Mouse (Mus musculus): ENCODE results near the gene Kitl.

Kitl gene

DNA sequence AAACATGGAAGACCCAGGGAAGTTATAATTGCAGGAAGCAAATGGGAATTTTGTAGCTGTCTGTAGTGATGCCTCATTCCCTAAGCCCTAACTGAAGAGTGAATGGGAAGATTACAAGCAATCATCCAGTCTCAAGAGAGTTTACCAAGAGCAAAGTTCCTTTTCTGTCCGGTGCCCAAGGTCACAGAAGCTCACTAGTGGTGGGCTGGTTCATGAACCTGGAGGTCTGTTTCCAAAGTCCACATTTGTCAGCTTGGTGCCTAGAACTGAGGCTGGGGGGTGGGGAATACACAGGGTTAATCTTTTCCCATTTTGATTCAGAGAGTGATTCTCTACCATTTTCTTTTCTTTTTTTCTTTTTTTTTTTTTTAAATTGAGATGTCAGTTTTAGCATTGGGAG is 11.3 kb downstream of the Kitl start:
- DNase-seq (ENCODE audit: extremely low spot score): no peak

DNA sequence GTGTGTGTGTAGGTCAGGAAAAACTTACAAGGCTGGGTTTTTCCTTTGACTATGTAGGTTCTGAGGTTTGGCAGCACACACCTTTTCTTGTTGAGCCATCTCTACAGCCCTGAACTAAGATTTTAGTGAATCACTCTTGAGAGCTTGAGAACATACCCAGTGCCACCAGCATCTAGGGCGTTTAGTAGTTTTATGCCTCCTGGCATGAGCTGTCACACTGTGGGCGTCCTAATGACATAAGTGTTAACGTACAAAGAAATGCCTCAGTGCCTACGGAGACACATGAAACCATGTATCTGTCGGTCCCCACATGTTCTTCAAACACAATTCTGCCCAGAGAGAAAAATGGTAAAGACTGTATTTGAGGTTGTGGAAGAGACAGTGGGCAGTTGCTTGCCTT is 15.0 kb downstream of the Kitl start:
- no peak for DNase-seq (ENCODE audit: extremely low spot score)

DNA sequence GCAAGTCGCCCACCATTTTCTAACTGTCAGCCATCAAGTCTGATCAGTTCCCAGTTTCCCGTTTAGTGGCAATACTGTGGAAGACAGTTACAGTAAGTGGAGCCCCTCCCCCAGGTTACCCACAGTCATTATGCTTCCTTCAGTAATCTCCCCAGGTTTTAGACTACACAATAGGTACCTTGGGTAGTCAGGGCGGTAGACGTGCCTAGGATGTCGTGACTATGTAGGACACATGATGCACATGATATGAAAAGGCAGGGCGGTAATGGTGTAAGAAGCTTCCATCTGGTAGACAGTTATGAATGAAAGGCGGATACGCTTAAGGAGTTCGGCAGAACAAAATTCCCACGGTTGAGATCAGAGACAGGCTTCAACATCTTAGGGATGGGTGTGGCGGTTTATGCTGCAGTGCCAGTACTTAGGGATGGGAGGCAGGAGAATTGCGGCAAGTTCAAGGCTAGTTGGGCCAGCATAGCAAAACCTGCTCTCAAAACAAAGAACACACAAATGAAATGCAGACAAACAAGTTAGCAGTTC is 15.6 kb downstream of the Kitl start:
- no peak for DNase-seq (ENCODE audit: extremely low spot score)

DNA sequence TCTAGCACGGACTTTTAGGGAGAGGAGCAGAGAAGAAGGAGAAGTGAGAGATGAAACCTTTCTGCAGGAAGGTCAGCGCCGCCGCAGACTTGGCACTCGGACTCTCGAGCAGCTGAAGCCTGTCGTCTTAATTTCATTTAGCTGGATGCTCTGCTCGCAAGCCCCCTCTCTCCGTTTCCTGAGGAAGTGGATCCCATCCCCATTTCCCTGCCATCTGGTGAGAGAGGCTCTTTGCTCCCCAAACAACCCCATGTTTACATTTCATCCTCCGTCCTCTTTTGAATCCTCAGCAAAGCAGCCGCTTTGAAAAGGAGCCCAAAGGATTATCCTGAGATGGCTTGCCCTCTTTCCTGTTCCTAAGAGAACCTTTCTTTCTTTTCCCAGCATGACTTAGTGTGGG is 16.2 kb downstream of the Kitl start:
- no peak for DNase-seq (ENCODE audit: extremely low spot score)

DNA sequence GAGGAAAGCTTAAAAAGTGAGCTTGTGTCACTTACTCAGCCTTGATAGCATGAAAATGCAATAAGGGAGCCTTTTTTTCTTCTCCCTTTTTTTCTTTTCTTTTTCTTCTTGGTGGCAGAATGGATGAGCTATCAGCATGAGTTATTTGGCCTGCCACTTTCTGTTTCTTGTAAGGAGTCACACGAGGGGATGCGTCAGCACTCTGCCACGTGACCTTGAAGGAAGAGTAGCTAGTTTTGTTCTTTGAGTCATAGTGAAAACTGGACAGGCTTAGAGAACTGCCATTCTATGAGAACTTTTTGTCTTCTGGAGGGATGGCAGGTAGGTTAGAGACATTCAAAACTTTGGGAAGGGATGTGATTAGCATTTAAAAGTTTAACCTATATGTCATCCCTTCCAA is 17.1 kb downstream of the Kitl start:
- DNase-seq (ENCODE audit: extremely low spot score): no peak

DNA sequence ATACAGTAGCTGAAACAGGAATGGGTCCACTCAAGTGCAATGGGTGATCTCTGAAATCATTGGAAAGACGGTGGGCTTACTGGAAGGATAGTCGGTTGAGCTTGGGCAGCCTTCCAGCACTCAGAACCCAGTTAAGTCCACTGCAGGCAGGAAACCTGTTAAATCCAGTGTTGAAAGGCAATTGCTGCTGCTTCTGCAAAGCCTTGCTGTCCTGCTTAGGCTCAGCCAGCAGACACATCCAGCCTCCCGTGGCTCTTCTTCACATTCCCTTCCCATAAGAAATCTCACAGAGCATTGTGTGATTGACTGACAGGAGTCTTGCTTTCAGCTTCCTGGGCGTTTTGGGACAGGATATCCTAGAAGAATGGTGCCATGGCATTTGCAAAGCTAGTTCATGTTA is 20.6 kb downstream of the Kitl start:
- DNase-seq (ENCODE audit: extremely low spot score): no peak

DNA sequence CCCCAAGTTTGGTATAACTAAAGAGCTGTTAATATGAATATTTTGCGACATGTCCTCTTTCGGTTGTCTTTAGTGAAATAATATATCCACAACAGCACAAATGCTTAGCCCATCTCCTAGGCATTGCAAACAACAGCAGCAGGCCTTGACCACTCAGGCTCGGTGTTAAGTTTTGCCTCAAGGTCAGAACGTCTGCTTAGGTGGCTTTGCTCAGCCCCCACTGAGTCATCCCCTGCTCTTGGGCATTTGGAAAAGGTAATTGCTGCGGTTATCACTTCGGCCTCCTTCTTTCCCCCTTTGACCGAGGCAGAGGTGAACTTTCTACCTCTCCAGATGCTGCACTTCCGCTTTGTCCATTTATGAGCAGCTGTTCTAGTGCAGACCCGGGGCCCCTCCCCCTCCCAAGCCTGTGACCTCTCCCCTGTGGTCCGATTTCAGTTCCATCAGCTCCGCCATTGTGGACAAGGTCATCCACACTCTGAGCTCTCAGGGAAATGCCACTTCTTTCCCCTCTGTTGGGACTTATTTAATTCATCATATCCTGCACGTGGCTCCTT is 23.0 kb downstream of the Kitl start:
- no peak for DNase-seq (ENCODE audit: extremely low spot score)

DNA sequence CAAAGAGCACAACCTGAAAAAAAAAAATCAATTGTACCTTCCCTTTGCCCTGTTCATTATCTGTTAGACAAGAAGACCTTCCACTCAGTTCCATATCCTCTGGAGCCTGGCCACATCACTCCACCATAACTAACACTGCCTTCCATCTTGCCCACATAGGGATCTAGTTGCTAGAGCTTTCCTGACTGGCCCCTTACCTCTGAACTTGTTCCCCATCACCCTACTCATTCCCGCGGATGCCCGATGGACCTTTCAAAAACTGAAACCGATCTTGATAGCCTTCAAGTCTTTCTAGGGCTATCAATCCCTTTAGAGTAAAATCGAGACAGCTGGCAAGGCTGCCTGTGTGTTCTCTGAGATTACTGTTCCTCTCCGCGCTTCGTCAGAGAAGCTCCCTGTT is 23.6 kb downstream of the Kitl start:
- no peak for DNase-seq (ENCODE audit: extremely low spot score)

DNA sequence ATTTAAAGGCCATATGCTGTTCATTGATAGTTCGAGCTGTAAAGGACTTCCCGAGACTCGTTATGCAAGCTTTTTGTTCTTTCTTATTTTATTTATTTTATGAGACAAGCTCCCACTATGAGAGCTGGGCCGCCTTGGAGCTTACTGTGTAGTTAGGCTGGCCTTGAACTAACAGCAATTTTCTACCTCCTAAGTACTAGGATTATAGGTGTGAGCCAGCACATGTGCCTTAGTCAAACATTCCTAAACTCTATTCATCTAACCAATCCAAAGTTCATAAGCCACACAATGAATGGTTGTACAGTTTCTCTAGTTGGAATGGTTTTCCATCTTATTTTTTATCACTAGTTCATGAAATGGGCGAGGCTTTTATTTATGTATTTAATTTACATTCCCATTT is 28.3 kb downstream of the Kitl start:
- no peak for DNase-seq (ENCODE audit: extremely low spot score)

DNA sequence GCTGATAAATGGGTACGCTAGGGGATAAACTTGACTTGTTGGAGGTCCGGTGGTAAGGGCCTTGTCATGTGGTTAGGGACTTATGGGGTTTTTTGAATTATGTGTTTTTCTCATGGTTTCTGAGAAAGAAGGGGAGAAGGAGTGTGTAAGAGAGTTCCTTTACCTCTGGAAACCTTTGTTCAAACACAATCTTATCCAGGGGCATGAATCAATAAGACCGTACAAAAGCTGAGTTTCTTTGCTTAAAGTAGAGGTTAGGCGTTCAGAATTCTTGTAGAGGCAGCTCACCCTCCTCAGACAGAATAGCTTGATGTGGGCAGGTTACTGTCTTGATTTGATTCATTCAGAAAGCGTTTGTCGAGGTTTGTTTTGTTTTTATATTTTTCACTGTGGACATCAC is 28.7 kb downstream of the Kitl start:
- DNase-seq (ENCODE audit: extremely low spot score): no peak

DNA sequence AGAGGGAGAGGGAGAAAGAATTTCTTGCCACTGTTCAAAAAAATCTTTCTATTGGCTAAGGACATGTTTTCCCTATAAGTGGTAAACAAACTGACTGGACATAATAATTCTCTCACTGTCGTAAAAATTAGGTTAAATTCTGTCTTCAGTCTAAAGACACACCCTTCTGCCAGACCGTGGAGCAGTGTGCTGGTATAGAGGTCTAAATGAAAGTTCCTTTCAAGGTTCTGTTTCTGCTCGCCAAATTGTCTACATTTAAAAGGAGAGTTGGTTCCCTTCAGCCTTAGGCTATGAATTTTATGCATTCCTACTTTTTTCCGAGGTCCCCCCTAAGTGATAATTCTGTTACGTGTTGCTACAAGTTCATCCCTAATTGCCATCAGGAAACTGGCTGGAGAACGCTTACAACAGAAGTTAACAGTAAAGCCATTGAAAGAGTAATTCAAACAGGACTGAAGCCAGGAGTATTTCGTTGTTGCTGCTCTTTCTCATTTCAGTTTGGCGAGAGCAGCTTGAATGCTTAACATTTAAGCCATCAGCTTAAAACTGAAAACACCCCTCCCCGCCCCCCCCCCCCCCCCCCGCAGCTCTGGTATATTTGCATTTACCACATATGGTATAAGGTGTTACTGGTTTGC is 35.8 kb downstream of the Kitl start:
- no peak for DNase-seq (ENCODE audit: extremely low spot score)

DNA sequence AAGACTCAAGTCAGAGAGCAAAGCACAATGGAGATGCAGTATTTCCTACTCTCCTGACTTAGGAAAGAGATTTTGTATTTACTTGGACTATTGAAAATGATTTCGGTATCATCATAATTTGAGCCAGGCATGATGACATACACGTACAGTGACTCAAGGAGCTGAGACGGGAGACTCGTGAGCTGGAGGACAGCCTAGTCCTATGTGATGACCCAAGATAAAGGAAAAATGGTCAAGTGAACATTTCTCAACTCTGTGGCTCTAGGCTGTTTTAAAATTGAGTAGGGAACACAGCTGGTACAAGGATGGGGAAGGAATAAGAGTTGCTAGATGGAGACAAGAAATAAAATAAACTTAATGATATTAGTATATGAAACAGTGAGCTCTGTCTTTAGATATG is 37.0 kb downstream of the Kitl start:
- no peak for DNase-seq (ENCODE audit: extremely low spot score)

DNA sequence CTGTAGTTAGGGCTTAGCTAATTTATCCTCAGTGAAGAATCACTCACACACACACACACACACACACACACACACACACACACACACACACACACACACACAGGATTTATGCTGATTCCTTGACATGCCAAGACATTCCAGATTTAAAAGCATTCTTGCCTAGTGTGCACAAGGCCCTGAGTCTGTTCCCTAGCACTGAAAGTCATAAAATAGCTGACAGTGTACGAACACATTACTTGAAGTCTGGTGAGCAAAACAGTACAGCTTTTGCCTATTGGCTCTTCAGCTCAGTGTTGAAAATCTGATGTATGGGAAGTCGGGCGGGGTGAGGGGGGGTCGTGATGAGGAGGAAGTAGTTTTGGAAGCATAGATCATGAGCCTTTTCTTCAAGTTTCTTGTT is 37.5 kb downstream of the Kitl start:
- DNase-seq (ENCODE audit: extremely low spot score): no peak

DNA sequence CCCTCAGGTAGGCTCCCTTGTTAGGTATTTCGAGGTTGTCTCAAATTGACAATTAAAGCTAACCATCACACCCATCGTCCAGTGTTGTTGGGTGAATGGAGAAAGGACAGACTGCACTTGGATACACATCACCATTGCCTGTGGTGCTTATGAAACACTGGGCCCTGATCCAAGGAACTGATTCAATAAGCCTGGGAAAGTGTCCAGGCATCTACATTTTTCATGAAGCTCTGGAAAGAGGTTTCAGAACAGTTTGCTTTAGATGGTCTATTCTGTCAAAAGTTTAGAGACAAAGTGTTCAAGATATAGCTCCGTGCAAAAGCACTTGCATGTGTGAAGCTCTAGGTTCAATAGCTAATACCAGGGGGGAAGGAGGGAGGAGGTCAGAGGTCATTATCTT is 38.6 kb downstream of the Kitl start:
- DNase-seq (ENCODE audit: extremely low spot score): no peak

DNA sequence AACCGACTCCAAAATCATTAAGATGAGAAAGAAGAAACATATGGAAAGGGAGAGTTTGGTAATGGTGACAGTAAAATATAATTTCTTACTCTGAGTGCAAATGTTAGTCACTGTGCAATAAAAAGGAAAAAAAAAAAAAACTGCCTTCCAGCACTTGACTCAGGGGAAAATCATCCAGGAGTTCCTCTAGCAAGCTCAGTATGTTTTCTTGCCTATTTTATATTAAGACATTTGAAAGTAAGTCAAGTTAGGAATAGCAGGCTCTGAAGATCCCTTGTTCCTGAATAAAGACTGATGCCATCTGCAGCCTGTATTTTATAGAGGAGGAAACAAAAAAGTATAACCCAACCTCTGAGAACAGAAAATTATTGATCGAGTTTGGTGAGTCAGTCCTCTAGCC is 39.7 kb downstream of the Kitl start:
- no peak for DNase-seq (ENCODE audit: extremely low spot score)

DNA sequence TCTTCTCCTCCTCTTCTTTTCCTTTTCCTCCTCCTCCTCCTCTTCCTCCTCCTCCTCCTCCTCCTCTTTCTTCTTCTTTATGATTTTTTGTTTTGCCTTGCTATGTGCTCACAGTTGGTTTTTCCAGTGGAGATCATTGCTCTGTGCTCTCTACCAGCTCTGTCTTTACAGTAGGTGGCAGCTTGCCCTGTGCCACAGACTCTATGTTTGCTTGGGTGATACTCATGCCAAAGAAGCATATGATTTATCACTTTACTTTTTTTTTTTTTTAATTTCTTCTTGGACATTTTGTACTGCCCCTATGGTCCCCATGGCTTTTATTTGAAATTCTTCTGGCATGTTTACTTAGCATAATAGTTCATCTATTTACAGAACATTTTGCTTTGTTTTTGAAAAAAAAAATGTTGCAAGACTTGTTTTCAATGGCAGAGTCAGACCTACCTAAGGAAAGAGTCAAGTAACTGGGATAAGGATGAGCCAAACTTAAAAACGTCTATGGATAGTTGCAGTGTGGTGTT is 41.7 kb downstream of the Kitl start:
- DNase-seq (ENCODE audit: extremely low spot score): no peak

DNA sequence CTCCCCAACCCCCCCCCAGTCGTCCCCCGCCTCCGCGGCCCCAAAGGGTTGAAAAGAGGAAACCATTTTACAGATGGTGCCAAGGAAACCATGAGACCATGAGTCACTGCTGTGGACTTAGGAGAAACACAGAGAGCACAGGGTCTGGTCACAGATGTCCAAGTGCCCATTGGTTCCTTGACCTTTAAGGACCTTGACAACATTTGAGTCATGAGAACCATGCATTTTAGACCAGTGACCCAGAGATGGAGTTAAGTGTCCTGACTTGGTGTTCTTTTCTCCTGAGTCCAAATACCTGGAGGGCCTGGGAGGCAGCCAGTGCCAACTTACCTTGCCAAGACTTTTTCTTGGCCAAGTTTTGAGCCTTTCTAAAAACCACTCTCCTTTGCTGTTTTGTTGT is 43.9 kb downstream of the Kitl start:
- DNase-seq (ENCODE audit: extremely low spot score): no peak

DNA sequence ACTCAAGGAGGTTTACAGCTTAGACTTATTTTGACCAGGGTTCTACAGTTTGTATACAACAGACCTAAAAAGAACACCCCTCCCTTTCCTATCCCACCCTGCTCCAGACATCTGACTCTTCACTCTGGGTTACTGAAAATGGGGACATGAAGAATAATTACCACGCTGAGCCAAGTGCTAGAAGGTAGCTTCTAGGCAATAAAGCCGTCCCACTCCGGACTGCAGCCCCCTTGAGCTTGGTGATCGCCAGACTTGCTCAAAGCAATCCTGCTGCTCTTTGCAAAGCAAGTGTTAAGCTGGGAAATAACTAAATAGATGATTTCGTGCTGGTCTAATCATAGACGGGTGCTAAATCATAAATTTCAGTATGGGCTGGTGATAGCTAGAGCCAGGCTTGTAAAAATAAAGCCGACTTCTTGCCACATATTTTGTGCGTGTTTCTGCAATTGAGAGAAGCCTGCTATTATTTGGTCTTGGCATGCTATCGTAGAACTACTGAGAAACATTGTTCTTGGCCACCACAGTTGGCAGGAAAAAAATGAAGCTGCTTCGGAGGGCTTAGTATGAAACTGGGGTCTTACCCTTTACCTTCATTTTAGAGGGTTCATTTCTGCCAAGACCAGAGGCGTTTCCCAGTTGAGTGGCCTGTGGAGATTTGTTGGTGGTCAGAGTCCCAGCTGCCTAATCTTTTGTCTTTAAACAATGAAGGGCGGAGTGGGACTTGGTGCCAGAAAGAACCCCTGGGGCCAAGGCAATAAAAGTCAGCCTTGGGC is 50.3 kb downstream of the Kitl start:
- DNase-seq (ENCODE audit: extremely low spot score): peak; percentile 22

DNA sequence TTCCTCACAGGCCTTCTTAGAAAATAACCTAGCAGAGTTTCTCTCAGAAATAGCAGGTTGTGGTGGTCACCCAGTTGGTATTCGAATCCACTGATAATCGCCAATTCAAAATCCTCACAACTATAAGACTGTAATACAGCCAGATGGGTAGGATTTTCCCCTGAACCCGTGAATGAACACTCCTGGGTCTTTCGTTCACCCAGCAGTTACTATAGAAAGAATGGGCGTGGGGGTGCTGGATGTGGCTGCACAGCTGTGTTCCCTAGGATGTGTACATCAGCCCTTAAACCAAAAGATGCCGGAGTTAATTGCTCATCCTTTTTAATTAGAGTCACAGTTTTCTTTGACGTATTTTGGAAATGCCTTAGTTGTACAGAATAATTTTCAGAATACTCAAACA is 50.9 kb downstream of the Kitl start:
- no peak for DNase-seq (ENCODE audit: extremely low spot score)

DNA sequence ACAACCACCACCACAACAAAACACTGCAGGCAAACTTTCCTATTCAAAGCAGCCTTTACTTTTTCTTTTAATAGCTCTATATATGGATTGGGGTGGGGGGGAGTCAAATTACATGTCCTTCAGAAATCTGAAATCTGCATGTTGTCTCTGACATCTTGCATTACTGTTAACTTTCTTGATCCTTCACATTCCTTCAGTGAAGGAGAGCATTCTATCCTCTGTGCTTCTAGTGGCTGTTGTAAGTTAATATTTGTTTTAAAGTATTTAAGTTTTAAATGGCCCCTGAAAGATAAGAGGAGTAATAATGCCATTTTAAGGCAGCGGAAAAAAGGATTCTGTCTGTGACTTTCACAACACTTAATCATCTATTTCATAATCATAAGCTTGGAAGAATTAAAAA is 57.2 kb downstream of the Kitl start:
- no peak for DNase-seq (ENCODE audit: extremely low spot score)

DNA sequence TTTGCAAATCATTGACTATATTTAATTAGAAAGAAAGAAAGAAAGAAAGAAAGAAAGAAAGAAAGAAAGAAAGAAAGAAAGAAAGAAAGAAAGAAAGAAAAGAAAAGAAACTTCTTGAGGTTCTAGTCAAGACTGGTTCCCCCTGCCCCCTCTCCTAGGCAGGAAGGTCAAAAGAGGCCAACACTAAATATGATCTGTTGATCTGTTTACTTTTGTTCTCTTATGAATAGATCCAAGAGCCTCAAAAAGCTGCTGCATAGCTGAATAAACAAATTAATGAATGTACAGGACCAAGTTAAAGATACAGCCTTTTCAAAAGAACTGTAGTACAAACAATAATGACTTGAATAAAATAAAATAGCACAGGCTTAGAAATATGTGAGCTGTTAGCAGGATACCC is 57.7 kb downstream of the Kitl start:
- DNase-seq (ENCODE audit: extremely low spot score): no peak

DNA sequence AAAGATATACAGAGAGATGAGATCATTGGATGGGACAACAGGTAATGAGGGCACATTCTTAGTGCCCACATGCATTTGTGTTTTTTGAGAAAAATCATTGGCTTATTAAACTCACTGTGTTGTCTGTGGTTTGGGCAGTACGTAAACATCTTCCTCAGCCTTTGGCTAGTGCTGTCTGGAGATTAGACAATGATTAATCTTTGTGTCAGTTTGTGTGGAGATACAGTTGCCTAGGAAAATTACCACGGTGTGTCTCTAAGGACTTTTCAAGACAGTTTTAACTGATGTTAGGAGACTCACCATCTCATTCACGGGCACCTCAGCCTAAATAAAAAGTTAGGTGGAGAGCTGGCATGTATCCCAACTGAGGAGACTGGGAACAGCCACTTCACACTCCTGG is 85.7 kb downstream of the Kitl start:
- DNase-seq (ENCODE audit: extremely low spot score): no peak

DNA sequence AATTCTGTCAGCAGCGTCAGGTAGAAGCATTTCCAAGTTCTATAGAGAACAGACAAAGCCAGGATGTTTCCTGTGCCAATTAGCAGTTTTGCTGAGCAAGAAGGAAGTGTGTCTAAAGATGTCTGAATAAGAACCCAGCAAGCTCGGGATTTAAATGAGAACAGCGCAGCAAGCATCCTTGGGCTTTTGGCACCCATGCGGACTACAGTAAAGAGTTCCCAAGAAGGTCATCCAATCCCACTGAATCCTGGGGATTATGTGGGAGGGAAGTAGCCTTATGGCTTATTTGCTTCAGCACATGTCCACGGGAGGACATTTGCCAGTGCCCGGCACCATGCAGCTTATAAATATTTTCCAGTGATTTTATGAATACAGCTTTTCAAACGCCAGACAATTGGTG is 95.8 kb downstream of the Kitl start:
- no peak for DNase-seq (ENCODE audit: extremely low spot score)

Data from embryo, embryonic 9.5 days (tissue).